Mouse (Mus musculus) right cerebral cortex, adult 2 months (tissue): ENCODE results near the gene Elovl6.

Experiments used
- DNase-seq, 2 experiments: peaks; one replicate each; pipeline ENCODE4 v3.0.0; 2021 to 2022; ENCODE audit warnings: low spot score in 2 of 2

The Elovl6 gene

DNA sequence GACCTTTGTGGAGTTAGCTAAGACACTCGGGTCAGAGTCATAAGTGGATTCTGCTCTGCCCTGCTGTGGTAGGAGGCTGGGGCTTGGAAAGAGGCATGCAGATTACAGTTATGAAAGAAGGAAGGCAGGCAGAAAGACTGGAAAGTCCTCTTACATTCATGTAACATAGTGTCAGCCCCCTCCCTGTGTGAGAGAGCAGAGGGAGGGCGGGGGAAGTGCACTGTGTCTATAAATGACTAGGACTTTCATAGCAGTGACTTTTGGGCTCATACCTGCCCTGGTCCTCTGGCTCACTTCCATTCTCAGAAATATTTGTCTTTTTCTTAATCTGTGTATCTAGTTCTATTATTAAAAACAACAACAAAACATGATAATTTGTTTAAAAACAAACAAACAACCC lies 33.9 kb downstream of the Elovl6 start:
- no peak for DNase-seq

DNA sequence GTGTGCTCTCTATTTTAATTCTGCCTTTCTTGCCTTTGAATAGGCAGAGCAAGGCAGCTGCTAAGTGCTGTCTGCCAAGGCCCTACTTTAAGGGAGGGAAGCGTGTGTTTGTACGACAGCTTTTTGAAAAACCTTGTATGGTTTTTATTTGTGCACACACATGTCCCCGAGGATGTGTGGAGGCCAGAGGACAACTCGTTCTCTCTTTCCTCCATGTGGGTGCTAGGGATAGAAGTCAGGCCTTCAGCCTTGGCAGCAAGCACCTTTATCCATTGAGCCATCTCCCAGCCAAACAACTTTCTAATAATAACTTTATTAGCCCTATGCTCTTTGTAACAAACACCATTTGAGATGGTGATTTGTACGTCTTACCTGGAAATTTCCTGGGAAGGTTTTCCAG lies 34.7 kb downstream of the Elovl6 start:
- no peak for DNase-seq

DNA sequence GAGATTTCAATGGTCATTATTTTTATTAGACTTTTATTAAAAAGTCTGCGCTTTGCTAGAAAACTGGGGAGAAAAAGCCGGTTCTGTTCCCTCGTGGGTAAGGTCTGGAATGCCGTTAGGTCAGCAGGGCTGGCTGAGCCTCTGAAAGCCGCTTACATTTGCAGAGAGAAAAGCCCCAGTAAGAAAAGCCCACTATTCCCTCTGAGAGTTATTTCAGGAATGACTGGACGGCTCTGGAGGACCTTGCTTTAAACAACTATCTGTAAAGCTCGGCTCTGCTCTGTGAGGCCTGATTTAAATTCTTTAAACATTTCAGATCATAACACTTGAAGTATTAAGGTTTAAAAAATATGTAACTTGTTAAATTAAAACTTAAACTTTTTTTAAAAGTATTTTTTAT lies 36.4 kb downstream of the Elovl6 start:
- DNase-seq, result no peak

DNA sequence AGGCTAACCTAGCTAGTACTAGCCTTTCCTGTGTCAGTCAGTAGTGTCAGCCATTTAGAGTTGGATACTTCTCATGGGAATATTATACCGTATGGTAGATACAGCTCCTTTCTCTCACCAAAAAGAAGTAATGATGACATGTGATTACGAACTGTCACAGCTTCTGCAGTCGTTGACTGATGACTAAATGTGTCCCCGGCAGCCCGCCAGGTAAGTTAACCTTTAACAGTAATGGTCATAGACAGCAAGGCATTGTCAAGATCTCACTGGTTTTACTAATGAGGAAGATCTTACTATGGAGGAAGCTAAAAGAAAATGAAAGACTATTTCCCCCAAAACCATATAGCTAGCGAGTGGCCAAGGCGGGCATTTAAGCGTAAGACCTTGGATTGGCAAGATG lies 38.8 kb downstream of the Elovl6 start:
- DNase-seq, result no peak

DNA sequence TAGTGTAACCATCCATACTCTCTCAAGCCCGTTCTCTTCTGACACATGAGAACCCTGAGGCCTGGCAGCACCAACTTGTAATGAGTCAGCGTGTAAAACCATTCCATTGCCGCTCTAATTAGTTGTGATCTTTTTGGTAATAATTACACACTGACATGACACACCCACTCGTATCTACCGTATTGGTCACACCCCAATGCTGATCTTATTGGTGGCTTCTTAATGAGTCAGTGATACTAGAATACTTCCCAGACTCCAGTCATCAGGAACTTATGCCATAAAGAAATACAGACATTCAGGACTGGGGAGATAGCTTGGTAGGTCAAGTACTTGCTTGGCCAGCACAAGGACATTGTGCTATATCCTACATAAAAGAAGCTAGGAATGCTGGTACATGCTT lies 39.5 kb downstream of the Elovl6 start:
- no peak for DNase-seq

DNA sequence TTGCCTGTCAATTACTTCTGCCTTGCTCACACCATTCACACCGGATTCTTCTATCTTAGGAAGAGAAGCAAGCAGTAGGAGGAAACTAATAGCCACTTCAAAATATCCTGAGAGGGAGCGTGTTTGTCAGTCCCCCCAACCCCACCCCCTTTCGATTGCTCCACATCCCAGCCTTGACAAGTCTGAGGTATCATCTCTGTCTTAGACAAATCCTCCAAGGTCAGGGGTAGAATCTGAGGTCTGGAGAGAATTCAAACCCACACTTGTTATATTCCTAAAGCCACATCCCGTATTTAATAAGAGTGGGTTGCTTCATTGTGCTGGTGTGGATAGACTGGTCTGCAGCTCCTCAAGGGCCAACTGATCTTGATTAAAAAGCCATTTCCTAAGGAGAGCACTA lies 40.8 kb downstream of the Elovl6 start:
- no peak for DNase-seq

DNA sequence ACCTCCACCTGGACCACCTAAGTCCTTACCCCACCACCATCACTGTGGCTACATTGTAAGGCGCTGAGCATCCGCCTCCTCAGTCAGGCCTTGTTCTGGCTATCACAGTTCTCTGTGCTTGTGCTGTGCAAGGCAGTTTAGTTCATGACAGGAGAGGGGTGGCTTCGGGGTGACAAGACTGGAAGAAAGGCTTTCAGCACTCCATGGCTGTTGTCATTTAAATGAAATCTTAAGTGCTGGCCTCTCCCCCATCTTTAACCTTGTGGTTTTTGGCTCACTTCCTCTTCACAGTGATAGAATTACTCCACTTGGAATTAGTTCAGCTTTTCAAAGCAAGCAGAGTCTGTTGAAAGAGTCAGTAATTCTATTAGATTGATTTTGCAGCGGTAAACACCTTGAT lies 41.5 kb downstream of the Elovl6 start:
- DNase-seq, result no peak

DNA sequence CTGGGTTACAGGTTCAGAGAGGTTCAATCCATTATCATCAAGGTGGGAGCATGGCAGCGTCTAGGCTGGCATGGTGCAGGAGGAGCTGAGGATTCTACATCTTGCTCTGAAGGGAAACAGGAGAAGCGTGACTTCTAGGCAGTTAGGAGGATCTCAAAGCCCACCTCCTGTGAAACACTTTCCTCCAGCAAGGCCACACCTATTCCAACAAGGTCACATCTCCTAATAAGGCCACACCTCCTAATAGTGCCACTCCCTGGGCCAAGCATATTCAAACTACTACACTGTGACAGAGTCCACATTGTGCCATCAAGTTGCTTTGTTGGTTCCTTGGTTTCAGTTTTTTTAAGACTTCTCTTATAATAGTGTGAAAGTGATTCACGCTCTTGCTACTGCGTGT lies 42.9 kb downstream of the Elovl6 start:
- DNase-seq, result no peak

DNA sequence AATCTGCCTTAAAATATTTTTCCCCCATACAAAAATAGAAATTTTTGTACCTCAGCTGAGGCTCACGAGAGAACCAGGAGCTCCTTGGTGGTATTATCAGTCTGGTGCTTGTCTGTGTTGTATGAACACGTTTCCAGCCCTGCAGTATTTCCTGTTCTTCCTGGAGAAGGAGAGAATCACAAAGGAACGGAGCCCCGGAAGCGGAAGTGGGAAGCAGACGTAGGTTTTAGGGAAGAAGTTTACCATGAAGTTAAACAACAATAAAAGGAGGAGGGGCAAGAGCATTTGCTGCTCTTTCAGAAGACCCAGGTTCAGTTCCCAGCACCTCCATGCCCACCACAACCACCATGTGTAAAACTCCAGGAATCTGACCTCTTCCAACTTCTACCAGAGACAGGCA lies 44.4 kb downstream of the Elovl6 start:
- no peak for DNase-seq

DNA sequence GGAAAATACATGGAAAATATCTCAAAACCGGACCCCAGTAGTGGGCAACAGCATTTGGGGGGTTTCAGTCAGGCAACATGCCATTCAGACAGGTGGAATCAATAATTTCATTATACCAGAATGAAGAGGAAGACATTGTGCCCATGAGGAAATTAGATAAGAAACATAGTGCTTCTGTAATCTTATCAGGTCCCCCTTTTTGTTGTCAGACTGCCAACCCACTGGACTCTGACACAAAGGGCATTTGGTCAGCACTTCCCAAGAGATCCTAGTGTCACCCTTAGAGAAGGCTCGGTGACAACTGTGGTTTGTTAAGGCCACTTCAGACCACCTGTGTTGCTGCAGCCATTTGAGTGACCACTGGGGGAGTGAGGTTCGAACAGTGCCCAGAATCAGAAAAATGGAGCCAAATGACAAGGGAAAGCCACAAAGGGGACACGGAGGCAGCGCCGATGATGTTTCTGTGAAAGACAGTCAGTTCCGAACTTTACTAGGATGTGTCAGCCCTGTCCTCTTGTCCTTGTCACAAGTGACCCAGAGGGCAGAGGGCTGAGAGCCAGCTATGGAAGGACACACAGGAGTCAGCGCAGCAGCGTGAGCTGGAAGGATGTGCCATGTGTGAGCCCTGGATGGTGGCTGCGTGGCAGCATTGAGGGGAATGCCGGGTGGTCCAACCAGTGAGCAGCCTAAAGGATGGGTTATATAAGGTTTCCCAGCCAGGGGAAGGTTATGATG lies 46.8 kb downstream of the Elovl6 start:
- DNase-seq, result no peak

DNA sequence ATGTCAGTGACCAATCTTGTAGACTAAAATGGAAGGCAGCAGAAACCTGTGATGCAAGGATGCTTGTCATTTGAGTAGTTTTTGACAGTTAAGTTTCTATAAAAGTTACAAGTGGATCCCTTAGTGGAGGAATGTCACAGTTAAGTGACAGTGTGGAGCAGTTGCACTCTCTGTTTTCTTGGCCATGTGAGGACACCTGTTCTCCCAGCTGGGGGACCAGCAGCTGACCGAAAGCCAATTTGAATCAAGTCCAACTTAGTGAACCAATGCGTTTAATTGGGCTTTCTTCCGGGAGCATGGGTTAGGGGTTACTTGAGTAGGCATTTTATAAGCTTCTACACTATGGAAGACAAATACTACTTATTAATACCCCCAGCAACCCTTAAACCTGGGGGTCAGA lies 48.9 kb downstream of the Elovl6 start:
- DNase-seq, result no peak

DNA sequence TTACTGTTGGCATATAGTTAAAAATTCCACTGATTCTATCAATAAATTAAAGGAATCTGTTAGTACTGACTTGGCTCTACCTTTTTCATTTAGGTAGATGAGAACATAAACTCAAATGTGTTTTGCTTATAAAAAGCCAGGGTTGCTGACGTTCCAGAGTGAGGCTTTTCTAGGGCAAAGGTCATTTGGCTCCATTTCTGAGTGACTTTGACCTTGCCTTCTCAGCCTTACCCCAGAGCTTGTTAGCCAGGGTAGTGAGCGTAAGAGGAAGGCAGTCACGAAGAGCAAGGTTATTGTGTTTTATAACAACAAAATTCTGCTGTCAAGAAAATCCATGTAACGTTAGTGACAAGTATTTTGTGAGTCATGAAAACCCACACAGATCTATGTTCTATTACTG lies 50.3 kb downstream of the Elovl6 start:
- no peak for DNase-seq

DNA sequence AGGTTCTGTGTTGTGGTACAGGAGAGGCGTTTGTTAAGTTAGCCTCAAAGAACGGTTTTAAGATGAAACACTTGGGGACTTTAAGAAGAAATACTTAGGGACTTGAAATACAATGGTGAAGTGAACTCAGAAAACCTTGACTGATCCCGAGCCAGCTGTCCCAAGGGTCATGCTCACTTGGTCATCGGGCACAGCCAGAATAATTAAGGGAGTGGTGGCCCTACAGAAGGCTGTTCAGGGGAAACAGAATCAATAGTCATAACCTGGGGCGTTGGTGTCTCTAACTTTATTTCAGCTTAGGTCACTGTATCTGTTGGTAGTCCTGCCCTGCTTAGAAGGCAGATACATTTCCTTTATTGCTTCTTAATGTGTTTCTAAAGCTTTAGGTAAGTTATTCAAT lies 51.1 kb downstream of the Elovl6 start:
- DNase-seq, result no peak

DNA sequence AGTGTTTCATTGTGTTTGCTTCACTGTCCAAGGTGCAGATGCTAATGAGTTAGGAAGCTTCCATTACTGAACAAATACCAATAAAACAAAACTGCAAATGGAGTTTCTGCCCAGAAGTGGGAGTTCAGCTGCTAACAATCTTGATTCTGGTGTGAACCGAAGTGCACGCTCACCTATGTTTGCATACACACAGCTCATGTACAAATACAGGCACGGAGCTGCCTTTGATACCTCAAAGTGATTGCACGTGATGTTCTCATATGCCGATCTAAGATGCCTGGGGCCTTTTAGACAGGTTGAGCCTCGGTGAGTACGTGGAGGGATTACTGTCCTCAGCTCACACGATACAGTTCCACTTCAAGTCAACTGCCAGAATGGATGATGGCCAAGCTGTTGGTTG lies 55.8 kb downstream of the Elovl6 start:
- no peak for DNase-seq

DNA sequence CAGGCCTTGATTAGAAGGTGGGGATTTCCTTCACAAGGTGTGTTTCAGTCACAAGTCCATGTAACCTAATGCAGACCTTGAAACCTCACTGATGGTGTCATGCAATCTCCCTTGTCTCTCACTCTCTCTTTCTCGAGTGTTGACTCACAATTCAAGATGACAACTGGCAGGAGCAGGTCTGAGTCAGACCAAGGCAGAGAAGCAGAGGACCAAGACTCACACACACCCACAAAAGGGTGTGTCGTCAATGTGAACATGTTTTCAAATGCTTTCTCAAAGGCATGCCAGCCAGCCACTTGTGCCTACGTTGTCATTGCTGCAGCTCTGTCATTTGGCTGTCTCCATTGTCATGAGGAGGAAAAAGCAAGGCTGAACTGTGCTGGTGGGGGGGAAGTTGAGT lies 56.6 kb downstream of the Elovl6 start:
- DNase-seq, result peak; percentile 26 to 40

DNA sequence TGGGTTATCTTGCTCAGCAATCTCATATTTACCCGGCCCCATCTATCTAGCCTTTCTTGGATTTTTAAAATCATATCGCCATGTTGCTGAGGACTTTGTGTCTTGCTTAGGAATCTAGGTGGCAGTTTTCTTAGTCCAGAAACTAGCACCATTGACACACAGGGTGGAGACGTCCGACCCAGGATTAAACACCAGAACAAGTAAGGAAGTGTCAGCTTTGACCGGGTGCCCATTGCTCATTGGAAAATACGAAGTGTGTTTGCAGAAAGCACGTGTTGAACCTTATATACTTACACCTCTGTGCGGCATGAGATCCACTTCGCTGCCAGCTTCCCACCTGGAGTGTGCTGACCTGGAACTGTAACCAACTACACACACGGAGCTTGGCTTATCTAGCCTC lies 57.5 kb downstream of the Elovl6 start:
- no peak for DNase-seq

DNA sequence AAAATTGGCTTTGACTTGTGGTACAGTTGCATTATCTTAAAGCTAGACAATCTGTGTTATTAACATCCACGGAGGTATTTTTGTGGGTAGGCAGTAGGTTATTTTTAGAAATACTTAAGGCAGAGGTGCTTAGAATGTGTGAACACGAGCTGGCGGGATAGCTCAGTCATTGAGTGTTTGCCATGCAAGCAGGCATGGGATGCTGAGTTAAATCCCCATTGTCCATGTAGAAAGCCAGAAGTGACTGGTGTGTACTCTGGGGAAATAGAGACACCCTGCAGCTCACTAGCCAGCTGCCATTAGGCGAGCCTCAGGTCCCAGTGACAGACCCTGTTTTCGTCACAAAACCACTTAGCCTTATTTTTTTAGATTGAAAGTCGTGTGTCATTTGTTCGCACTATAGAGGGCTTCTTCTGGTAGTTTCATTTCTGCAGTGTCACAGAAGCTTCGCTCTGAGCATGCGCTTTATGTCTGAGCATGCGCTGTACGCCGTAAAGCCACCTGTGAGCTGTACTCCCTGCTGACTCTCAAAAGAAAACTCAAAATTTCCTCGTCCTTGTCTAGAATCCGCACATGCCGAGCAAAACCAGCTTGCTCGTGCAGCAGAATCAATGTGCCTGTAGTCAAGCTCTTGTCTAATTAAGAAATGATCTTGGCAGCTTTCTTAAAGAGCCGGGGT lies 58.5 kb downstream of the Elovl6 start:
- DNase-seq, result peak; percentile 82 to 86

DNA sequence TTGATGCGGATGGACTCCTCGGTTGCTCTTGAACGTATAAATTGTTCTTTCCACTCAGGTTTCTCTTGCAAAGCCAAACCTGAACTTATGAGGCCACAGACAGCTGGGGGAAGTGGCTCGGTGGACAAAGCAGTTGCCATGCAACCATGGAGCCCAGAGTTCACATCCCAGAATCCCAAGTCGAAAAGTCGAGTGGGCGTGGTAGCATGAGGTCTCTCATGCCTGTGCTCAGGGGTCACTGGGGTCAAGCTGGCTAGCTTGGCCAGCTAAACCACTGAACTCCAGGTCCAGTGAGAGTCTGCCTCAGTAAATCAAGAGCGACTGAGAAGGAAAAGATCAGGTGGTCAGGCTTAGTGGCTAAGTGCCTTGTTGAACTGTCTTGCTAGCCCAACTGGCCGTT lies 59.1 kb downstream of the Elovl6 start:
- no peak for DNase-seq

DNA sequence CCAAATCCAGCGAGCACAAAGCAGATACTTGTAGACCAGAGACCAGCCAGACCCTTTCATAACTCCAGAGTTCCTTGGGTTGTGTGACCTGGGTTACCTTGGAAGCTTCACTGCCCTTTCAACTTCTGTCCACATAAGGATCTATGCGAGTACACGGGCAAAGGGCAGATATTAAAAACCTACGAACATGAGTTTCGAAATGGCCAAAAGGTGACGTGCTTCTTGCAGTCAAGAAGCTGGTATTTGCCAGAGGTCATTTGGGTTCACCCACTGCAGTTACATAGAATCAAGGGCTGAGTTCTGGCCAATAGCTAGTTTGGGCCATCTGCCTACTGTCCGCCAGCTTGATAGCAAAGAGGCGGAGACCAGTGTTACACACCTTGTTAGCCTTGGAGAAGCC lies 59.6 kb downstream of the Elovl6 start:
- DNase-seq, result no peak

DNA sequence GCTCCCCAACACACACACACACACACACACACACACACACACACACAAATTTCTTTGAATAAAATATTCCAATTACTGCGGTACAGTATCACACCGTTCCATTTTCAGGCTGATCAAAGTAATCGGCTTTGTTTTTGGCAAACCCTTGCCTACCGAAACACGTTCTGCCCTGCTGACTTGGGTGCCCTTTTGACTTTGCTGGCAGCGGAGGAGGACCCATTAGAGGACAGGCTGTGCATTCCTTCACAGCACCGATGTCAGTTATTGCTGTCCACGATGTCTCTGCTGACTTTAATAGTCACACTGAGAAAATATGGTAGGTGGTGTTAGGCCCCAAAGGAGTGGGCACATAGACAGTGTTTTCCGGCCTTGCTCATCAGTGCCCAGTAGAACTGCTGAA lies 60.8 kb downstream of the Elovl6 start:
- DNase-seq, result no peak

DNA sequence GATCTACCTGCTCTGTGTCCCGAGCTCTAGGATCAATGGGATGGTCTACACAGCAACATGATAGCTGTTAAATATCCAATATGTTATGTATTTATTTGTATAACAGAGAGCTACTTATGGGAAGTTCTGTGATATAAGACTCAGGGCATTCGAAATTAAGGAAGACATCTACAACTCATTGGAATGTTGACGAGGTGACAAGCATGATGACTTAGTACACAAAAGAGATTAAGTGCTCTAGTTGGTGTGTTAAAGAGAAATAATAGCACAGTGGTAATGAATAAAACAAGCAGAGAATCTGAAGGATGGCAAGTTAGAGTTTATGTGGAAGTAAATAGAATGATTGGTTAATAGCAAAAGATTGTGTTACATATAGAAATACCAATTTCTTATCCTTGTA lies 61.6 kb downstream of the Elovl6 start:
- no peak for DNase-seq

DNA sequence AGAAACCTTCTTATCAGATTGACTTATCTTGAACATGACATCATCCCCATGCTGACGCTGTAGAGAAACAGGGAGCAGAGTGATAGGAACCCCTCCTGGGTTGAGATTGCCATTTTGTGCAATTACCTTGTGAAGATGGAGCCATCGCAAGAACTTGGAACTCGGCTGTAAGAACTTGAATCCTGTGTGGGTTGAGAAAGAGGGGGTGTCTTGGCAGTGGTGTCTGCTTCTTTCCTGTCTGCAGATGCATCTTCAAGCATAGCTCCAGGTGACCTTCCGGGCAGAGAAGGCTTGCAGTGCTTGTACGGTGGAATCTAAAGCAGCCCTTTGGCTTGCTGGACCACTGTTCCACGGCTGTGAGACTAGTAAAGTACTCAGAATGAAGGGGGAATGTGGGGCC lies 63.9 kb downstream of the Elovl6 start:
- no peak for DNase-seq

DNA sequence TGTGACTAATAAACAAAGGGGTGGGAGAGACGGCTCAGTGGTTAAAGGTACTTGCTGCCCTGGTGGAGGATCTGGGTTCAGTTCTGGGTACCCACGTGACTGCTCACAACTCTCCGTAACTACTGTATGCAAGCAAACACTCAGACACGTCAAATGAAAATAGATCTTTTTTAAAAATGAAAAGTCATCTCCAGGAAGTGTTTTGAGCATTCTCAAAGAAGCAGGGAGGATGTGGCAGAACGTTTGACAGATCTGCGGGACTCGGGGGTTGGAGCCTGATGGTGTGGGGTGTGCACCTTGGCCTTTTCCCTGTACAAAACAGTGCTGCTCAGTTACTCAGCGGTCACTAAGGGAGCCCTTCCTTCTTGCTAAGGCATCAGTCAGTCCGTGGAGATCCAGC lies 70.1 kb downstream of the Elovl6 start:
- no peak for DNase-seq

DNA sequence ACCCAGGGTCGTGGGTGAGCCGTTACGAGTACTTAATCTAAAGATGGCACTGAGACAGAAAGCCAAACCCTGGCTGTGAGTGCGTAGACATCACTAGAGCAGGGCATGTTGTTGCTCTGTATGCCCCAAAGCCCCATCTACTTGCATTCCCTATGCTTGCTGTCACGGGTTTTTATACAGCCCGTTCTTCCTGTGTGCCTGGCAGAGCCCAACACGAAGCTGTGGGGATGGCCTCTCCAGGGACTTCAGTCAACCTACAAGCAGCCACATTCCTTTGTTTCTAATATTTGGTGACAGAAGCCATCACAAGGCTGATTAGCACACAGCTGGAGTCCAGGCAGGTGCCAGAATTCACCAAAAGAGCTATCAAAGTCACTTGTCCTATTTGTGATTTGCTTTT lies 73.3 kb downstream of the Elovl6 start:
- DNase-seq, result no peak
